Mouse (Mus musculus) left cerebral cortex, postnatal 4 days (tissue): ENCODE results near the gene Fhl2. TPM values are rescaled to one million over a fixed set of nuclear protein-coding genes. Genes with fewer than 3 reads are reported as not detected.

Experiments used
- DNase-seq: peaks from one replicate; pipeline ENCODE4 v3.0.0-alpha.2; 2022
- intact Hi-C: fragments of 180-260 bp; cut with DNase I; formaldehyde crosslinking; loops from one replicate; pipeline ENCODE4 v1.15.1; 2025
- total RNA-seq, 2 experiments: library from RNA; stranded (reverse); gene quantifications; 2 replicates each; pipeline ENCODE4 v1.2.3; 2021

Gene Fhl2
- total RNA-seq, 2 experiments from 2014 or later, result 25.2 to 26.7 TPM

DNA sequence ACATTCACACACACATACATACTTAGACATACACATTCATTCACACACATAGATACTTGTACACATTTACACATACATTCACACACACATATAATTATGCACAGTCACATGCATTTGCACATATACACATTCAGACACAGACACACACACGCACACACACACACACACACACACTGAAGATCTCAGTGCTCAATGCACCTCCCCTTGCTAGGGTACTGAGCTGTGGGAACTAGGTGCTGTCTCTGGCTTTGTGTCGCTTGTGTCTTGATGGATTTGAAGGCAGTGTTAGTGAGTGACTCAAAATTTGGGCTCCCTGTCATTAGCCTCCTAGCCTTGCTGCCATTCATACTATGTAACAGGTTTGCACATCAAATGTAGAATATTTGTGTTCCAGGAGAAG is 74.2 kb downstream of the Fhl2 start:
- DNase-seq, result no peak
- intact Hi-C loops, result no loop called here

DNA sequence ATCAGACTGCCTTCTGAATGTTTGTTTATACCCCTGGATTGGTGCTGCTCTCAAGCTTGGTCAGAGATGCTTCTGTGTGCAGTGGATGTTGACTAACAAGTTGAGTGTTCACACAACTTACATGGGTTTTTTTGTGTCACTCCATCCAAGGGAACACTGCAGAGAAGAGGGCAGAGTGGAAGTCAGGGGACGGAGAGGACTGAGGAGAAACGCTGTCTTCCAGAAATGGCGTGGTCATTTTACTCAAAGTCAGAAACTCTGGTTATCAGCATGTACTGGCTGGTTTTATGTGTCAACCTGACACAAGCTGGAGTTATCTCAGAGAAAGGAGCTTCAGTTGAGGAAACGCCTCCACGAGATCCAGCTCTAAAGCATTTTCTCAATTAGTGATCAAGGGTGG is 75.8 kb downstream of the Fhl2 start:
- DNase-seq, result no peak
- intact Hi-C loops, result no loop called here

DNA sequence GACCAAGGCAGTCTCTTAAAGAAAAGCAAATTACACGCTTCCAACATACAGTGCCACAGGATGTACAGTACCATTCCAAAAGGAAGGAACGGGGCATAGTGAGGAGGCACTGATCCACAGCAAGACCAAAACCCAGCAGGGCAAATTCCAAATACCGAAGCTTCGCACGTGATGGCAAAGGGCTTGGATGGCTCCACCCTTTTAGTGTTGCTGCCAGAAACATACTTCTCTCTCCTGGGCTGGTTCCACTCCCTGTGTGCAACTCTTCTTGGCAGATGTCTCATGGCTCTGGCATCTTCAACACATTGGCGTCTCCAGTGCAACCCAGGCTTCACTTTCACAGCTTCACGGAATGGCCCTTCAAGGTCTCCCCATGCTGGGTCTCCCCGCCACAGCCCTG is 79.3 kb downstream of the Fhl2 start:
- intact Hi-C loops, result no loop called here
- no peak for DNase-seq

DNA sequence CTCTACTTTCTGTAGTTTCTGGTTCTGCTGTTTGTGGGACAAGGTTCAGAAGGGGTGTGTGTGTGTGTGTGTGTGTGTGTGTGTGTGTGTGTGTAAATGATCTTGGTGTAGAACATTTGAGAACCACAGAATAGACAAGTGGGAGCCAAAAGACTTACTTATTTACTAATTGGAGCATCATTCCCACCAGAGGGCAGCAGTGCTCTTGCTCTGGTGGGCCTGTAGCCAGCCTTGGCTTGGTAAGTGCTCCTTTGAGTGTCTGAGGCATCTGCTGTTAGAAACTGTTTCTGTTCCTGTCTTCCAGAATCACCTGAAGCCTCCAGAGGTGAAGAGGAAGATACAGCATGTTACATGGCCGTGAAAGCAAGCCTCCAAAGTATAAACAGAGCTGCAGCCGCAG is 83.9 kb downstream of the Fhl2 start:
- intact Hi-C loops, result no loop called here
- peak; percentile 66 for DNase-seq

DNA sequence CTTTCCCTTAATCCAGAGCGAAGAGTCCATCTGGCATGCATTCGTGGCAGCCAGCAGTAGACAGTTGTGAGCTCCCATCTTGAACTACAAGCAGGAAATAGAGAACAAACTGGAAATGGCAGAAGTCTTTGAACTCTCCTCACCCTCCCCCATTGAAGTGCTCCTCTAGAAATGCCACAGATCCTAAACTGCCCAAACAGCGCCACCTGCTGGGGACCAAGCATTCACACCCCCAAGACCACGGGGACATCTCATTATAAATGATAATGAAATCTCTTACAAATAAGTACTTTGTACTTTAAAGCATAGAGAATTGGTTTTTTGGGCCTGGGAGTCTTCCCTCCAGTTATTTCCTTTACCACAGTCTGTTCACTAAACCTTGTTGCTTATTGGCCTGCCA is 86.2 kb downstream of the Fhl2 start:
- intact Hi-C loops, result no loop called here
- peak; percentile 51 for DNase-seq

DNA sequence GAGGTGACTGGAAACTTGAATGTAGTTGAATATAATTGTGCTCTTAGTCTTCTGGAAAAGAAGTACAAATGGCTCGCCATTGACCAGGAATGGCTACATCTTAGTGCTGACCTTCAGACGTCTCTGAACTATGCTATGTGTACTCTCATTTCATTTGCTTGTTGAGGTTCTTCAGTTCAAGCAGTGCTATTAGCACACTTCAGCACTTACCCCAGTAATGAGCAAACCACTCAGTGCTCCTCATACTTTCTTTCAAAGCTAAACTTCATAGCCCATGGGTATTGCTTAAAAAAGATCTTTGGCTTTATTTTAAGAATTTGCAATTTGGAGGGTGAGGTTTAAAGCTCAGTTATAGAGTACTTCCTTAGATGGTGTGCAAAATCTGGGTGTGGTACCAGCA is 88.1 kb downstream of the Fhl2 start:
- intact Hi-C loops, result no loop called here
- DNase-seq, result no peak

DNA sequence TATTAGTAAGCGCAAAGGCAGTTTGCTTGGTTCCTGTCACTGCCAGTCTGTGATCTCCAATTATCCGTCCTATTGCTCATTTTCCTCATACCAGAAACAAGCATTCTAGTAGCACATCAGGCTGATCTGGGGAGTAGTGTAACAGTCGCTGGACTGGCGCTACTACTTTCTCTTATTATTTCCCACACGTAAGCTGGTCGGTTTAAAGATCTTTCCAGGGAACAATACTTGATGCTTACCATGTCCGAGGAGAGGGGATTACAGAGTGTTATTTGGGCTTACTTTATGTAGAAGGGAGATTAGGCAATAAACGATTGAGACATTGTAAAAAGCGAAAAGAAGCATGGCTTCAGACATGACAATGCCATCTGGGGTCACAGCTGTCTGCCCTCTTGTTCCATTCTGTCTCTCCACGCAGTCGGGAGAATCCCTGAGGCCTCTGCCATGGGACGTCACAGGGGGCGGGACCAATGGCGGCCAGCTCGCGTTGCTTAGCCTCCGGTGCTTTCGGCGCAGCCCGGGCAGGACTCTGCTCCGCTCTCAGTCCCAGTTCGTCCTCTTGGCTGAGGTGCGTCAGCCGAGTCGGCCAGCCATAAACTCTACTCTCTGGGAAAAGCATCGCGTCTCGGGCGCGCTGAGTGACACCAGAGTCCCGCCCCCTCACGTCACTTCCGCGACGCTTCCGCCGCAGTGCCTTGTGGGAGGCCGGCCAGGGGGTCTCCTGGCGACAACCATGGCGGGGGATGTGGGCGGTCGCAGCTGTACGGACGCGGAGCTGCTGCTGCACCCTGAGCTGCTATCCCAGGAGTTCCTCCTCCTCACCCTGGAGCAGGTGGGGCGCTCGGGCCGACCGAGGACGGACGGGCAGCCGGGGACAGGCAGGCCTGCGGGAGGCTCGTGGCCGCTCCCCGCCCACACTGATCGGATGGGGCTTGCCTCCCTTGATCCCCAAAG is 98.5 kb downstream of the Fhl2 start, which contains the start of the genes Tgfbrap1 and AI597479:
TSS of gene Tgfbrap1 (minus strand) at position 607 of the 954 bp plus-strand sequence.
TSS of gene AI597479 (plus strand) at position 680 of the 954 bp plus-strand sequence.
- intact Hi-C loops, result no loop called here
- peak; percentile 94 for DNase-seq

DNA sequence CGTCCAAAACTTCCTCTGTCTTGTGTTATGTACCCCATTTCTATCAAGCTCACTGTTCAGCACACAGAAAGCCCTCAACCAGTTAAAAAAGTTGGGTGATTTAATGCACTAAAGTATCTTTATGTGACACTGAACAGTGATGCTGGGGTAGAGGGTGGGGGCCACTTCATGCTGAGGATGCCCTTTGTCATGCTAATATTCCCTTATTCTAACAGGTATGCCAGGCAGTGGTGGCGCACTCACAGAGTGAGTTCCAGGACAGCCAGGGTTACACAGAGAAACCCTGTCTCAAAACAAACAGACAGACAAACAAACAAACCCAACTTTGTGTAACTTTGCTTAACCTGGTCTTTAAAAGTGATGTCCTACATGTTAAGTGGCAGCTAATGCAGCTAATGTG is 102.6 kb downstream of the Fhl2 start:
- no peak for DNase-seq
- intact Hi-C loops, result no loop called here

GRCm38 (mm10) chr1:43092056-43093015 is 104.4 kb downstream of the Fhl2 start:
- peak; percentile 62 for DNase-seq
- intact Hi-C loops, result no loop called here

GRCm38 (mm10) chr1:43091306-43092055 is 105.3 kb downstream of the Fhl2 start:
- intact Hi-C loops, result no loop called here
- no peak for DNase-seq

- intact Hi-C loops, result no loop called here
- DNase-seq, result no peak
Measured at GRCm38 (mm10) chr1:43090418-43090817, 106.4 kb downstream of the Fhl2 start.

GRCm38 (mm10) chr1:43082946-43083345 is 113.8 kb downstream of the Fhl2 start:
- intact Hi-C loops, result no loop called here
- no peak for DNase-seq

DNA sequence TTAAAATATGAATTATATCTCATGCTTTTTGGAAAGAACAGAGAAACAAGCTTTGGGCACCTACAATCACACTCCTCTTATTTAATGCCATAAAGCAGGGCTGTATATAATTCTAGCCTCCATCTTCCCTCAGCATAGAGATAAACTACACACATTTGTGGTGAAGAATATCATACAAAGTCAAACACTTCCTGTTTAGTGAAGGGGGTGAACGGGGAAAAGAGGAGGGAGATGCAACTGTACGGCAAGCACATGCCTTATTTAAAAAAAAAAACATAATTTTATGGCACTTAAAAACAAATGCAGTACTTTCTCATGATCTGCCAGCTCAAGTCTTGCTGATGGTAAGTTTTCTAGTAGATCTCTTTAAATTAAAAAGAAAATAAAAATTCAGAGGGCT is 118.7 kb downstream of the Fhl2 start:
- intact Hi-C loops, result no loop called here
- DNase-seq, result no peak

- intact Hi-C loops, result no loop called here
- DNase-seq, result no peak
Measured at GRCm38 (mm10) chr1:43074791-43075190, 122.0 kb downstream of the Fhl2 start.

Other genes with a start within 250 kb of the Fhl2 start
- 10 to 100 TPM; 26.6 to 28.3 TPM for gene Gpr45, start 244.1 kb downstream of the Fhl2 start, total RNA-seq
- gene Tgfbrap1, start 98.3 kb downstream of the Fhl2 start, total RNA-seq, result 10 to 100 TPM; 42.6 to 44.5 TPM
- 10 to 100 TPM; 24.6 to 26.6 TPM for gene AI597479, start 98.3 kb downstream of the Fhl2 start, total RNA-seq
- 10 to 100 TPM; 56.2 to 58.7 TPM for gene Nck2, start 247.6 kb upstream of the Fhl2 start, total RNA-seq